In genomic region chr11:97897568-97898185, GRCm38 (mm10) we compare ENCODE assay signal across 27 mouse cellular contexts. TPM values are rescaled to one million over a fixed set of nuclear protein-coding genes. Genes with fewer than 3 reads are reported as not detected.
DNase-seq lines count a peak whose midpoint lies in the region; ATAC-seq and TF ChIP-seq lines count a peak whose summit lies in the region.
"Had no signal": no experiment of that assay in that cellular context is flagged by ENCODE, and none has a peak within 500 bp of the region (broad histone marks: within the 10 kb centered on the region; RNA-seq: fewer than 3 reads in every experiment).

No protein-coding gene starts in this region.

- TF ChIP-seq RAD21 in CH12.LX (IDR thresholded peaks at IDR 0.05; ENCODE audit: low read depth, low read length) = no peak

- H3K4me1 ChIP-seq in heart, embryonic 10.5 days = no peaks in the 10 kb centered on the region
- no peaks in the 10 kb centered on the region for H3K4me1 ChIP-seq in neural tube, embryonic 14.5 days (ENCODE audit: control insufficient read depth, insufficient read depth, low read length)
- H3K4me1 ChIP-seq in neural tube, embryonic 15.5 days = no peaks in the 10 kb centered on the region
- H3K4me1 ChIP-seq in CH12.LX (ENCODE audit: control insufficient read depth in 1 of 2, insufficient read depth in 2 of 2) = no peaks in the 10 kb centered on the region; a peak in 1 of 4 replicates
- no peaks in the 10 kb centered on the region for H3K4me1 ChIP-seq in embryonic facial prominence, embryonic 10.5 days
- H3K4me1 ChIP-seq: embryonic facial prominence, embryonic 13.5 days; forebrain, embryonic 10.5 days; forebrain, embryonic 12.5 days had no signal

- intact Hi-C loops in heart, postnatal 14 days (cut with DNase I) = loop anchor here (5.0 kb wide), 1 partner anchor 180 kb away; no protein-coding TSS in a partner anchor

- in situ Hi-C loops in CH12.LX (cut with MboI; ENCODE audit: low pct_ligation_motif_present, low pct_unique_long_range_greater_than_20kb, low sequenced_read_pairs) = loop anchor here (5.0 kb wide), 1 partner anchor 90 kb away; the partner anchor contains the start of gene Plxdc1

- no peak for TF ChIP-seq POLR2A in CH12.LX (IDR thresholded peaks at IDR 0.05; ENCODE audit: low read depth, low read length)
- no peak for TF ChIP-seq POLR2A in myocyte (IDR thresholded peaks at IDR 0.05; ENCODE audit: insufficient read length, low read depth)

- H3K4me3 ChIP-seq in heart, embryonic 10.5 days = no peak overlapping the region
- no peak overlapping the region for H3K4me3 ChIP-seq in neural tube, embryonic 14.5 days (ENCODE audit: low read depth, low read length)
- no peak overlapping the region for H3K4me3 ChIP-seq in neural tube, embryonic 15.5 days (replicated peaks)
- H3K4me3 ChIP-seq in CH12.LX (replicated peaks in 1 of 3; ENCODE audit: low read depth in 2 of 3, low read length in 2 of 3, poor library complexity in 1 of 3) (no peak overlapping the region), myocyte (no peak overlapping the region)
- H3K4me3 ChIP-seq in embryonic facial prominence, embryonic 10.5 days = no peak overlapping the region
- H3K4me3 ChIP-seq: embryonic facial prominence, embryonic 13.5 days; embryonic facial prominence, embryonic 15.5 days; erythroblast, embryonic 14.5 days; forebrain, embryonic 10.5 days; forebrain, embryonic 12.5 days had no signal

- H3K9ac ChIP-seq in neural tube, embryonic 14.5 days (replicated peaks; ENCODE audit: low read depth, low read length) = 0 out of 2 replicates have a peak overlapping the region, but pooled peaks have one; percentile 21
- no peak overlapping the region for H3K9ac ChIP-seq in neural tube, embryonic 15.5 days (replicated peaks)
- no peak overlapping the region for H3K9ac ChIP-seq in CH12.LX (ENCODE audit: insufficient read depth, low read depth)
- H3K9ac ChIP-seq: embryonic facial prominence, embryonic 13.5 days; embryonic facial prominence, embryonic 15.5 days; forebrain, embryonic 12.5 days had no signal

- H3K4me2 ChIP-seq in neural tube, embryonic 14.5 days (ENCODE audit: low read depth, low read length) = no peak overlapping the region
- H3K4me2 ChIP-seq in neural tube, embryonic 15.5 days = no peak overlapping the region
- H3K4me2 ChIP-seq in CH12.LX (ENCODE audit: insufficient read depth, low read depth, poor library complexity, severe bottlenecking) = no peak overlapping the region
- no peak overlapping the region for H3K4me2 ChIP-seq in myocyte (ENCODE audit: low read depth)
- H3K4me2 ChIP-seq: embryonic facial prominence, embryonic 13.5 days; embryonic facial prominence, embryonic 15.5 days; forebrain, embryonic 12.5 days had no signal

- no peak overlapping the region for H3K27ac ChIP-seq in heart, embryonic 10.5 days
- H3K27ac ChIP-seq in neural tube, embryonic 14.5 days (ENCODE audit: low read depth, low read length) = no peak overlapping the region
- H3K27ac ChIP-seq in neural tube, embryonic 15.5 days (replicated peaks) = no peak overlapping the region
- no peak overlapping the region for H3K27ac ChIP-seq in CH12.LX (ENCODE audit: insufficient read depth, low read depth)
- H3K27ac ChIP-seq in embryonic facial prominence, embryonic 10.5 days (replicated peaks) = no peak overlapping the region
- H3K27ac ChIP-seq: embryonic facial prominence, embryonic 13.5 days; embryonic facial prominence, embryonic 15.5 days; forebrain, embryonic 10.5 days; forebrain, embryonic 12.5 days had no signal

- no peak overlapping the region for H3ac ChIP-seq in myocyte (ENCODE audit: control insufficient read depth, insufficient read length)

- dilution Hi-C loops in CH12.LX (cut with MboI; ENCODE audit: extremely low pct_ligation_motif_present, extremely low pct_unique_long_range_greater_than_20kb, low sequenced_read_pairs) = no loop called here

- WGBS in heart, embryonic 10.5 days = 67% methylated on average over 3 of the region's 3 CpGs
- 82% methylated on average over 3 of the region's 3 CpGs for WGBS in neural tube, embryonic 14.5 days
- 81% methylated on average over 3 of the region's 3 CpGs for WGBS in neural tube, embryonic 15.5 days
- 77% methylated on average over 3 of the region's 3 CpGs for WGBS in embryonic facial prominence, embryonic 10.5 days

- no peaks in the 10 kb centered on the region for H3K36me3 ChIP-seq in heart, embryonic 10.5 days
- no peaks in the 10 kb centered on the region for H3K36me3 ChIP-seq in neural tube, embryonic 14.5 days (ENCODE audit: control insufficient read depth, insufficient read depth, low read length)
- H3K36me3 ChIP-seq in neural tube, embryonic 15.5 days = no peaks in the 10 kb centered on the region
- H3K36me3 ChIP-seq in CH12.LX (replicated peaks in 1 of 2; ENCODE audit: control insufficient read depth in 1 of 2, insufficient read depth in 1 of 2, low read length in 1 of 2) = no peaks in the 10 kb centered on the region
- no peaks in the 10 kb centered on the region for H3K36me3 ChIP-seq in myocyte (ENCODE audit: control insufficient read depth, insufficient read depth)
- no peaks in the 10 kb centered on the region for H3K36me3 ChIP-seq in embryonic facial prominence, embryonic 10.5 days (replicated peaks)
- H3K36me3 ChIP-seq: embryonic facial prominence, embryonic 13.5 days; embryonic facial prominence, embryonic 15.5 days; forebrain, embryonic 10.5 days; forebrain, embryonic 12.5 days had no signal

- TF ChIP-seq EP300 in CH12.LX (IDR thresholded peaks at IDR 0.05; ENCODE audit: low read length) = no peak

- TF ChIP-seq CTCF in CH12.LX (conservative IDR thresholded peaks at IDR 0.05 in 1 of 2, IDR thresholded peaks at IDR 0.05 in 1 of 2; ENCODE audit: low read depth in 2 of 2, low read length in 2 of 2) = no peak

- DNase-seq in heart, embryonic 10.5 days (ENCODE audit: low spot score) = peak; percentile 63
- DNase-seq in heart, postnatal 14 days = no peak
- DNase-seq in CH12.LX (ENCODE audit: extremely low read depth) = no peak
- no peak for DNase-seq in embryonic facial prominence, embryonic 10.5 days (ENCODE audit: low spot score)
- no peak for DNase-seq in lung, postnatal 10 days
- DNase-seq: adrenal gland, adult 8-10 months; adrenal gland, postnatal 14 days; adrenal gland, postnatal 36 days; B cell, adult 2 months; cerebellum, adult 11-12 months; cerebellum, adult 2 months; cerebellum, adult 9-10 months; cerebellum, postnatal 10 days; cerebellum, postnatal 25 days had no signal

- no peaks in the 10 kb centered on the region for H3K27me3 ChIP-seq in heart, embryonic 10.5 days (ENCODE audit: insufficient read depth, poor library complexity, severe bottlenecking)
- no peaks in the 10 kb centered on the region for H3K27me3 ChIP-seq in neural tube, embryonic 14.5 days (ENCODE audit: control insufficient read depth, insufficient read depth, low read length)
- H3K27me3 ChIP-seq in neural tube, embryonic 15.5 days (replicated peaks) = no peaks in the 10 kb centered on the region; the same call in 1 of the 2 replicates
- peaks cover 10% of the 10 kb centered on the region for H3K27me3 ChIP-seq in CH12.LX (replicated peaks)
- H3K27me3 ChIP-seq in myocyte (ENCODE audit: control insufficient read depth, insufficient read depth, insufficient read length) = no peaks in the 10 kb centered on the region
- H3K27me3 ChIP-seq in embryonic facial prominence, embryonic 10.5 days (replicated peaks; ENCODE audit: low read depth, poor library complexity, severe bottlenecking) = no peaks in the 10 kb centered on the region; the same call in 1 of the 2 replicates
- H3K27me3 ChIP-seq: embryonic facial prominence, embryonic 13.5 days; embryonic facial prominence, embryonic 15.5 days; Patski had no signal

- ATAC-seq in neural tube, embryonic 14.5 days (ENCODE audit: low read depth) = no peak
- no peak for ATAC-seq in neural tube, embryonic 15.5 days (ENCODE audit: low FRiP score)
- ATAC-seq: activated CD4-positive, CD25-positive, alpha-beta regulatory T cell, adult 4 months; CD4-positive, CD25-positive, alpha-beta regulatory T cell, adult 4 months; forebrain, embryonic 14.5 days; forebrain, embryonic 16.5 days; Patski had no signal

- H3K79me2 ChIP-seq in CH12.LX (replicated peaks; ENCODE audit: control insufficient read depth, extremely low read depth, insufficient read depth, poor library complexity, severe bottlenecking) (no peaks in the 10 kb centered on the region), myocyte (ENCODE audit: control insufficient read depth, insufficient read depth) (no peaks in the 10 kb centered on the region)

- H3K9me3 ChIP-seq in heart, embryonic 10.5 days = no peaks in the 10 kb centered on the region
- no peaks in the 10 kb centered on the region for H3K9me3 ChIP-seq in neural tube, embryonic 14.5 days (ENCODE audit: control insufficient read depth, low read length)
- H3K9me3 ChIP-seq in neural tube, embryonic 15.5 days (replicated peaks) = no peaks in the 10 kb centered on the region
- peaks cover 11% of the 10 kb centered on the region for H3K9me3 ChIP-seq in CH12.LX (replicated peaks; ENCODE audit: low read length)
- no peaks in the 10 kb centered on the region for H3K9me3 ChIP-seq in embryonic facial prominence, embryonic 10.5 days
- H3K9me3 ChIP-seq: embryonic facial prominence, embryonic 15.5 days; forebrain, embryonic 10.5 days; forebrain, embryonic 12.5 days had no signal

TF ChIP-seq in myocyte, 11 proteins besides CTCF, POLR2A, EP300 and RAD21 (continues in another document):
- TF ChIP-seq SRF (IDR thresholded peaks at IDR 0.05; ENCODE audit: control insufficient read depth, insufficient read length, low read depth) = peak; percentile 58

RNA-seq across cellular contexts. Expression of gene Fbxo47, which starts 13.7 kb away (rescaled TPM):
- 0.55 and 0.70 TPM in 2 replicates for polyA plus RNA-seq in heart, embryonic 10.5 days (2016; fragmentation: Nextera tagmentation; extraction: Ambion mirVana)
- total RNA-seq in heart, postnatal 14 days (2021) = under 1 TPM; 0.17 to 0.37 TPM
- polyA plus RNA-seq in neural tube, embryonic 14.5 days (2014; fragmentation: Nextera tagmentation; extraction: Ambion mirVana) = 0.63 and 1.5 TPM in 2 replicates
- polyA plus RNA-seq in neural tube, embryonic 15.5 days (2015; fragmentation: Nextera tagmentation; extraction: Ambion mirVana) = 0.49 and 0.69 TPM in 2 replicates
- total RNA-seq in CH12.LX (2012; rRNA removed) (0.80 and 1.1 TPM in 2 replicates), CH12.LX (2014; rRNA removed) (2.1 and 3.0 TPM in 2 replicates)
- polyA plus RNA-seq in CH12.LX (2012; ENCODE audit: insufficient read length, low read depth) (1.8 and 2.0 TPM in 2 replicates), myocyte (2012; fragmentation: generic; extraction: Trizol) (0.32 TPM)
- polyA plus RNA-seq in embryonic facial prominence, embryonic 10.5 days (2016; fragmentation: Nextera tagmentation; extraction: Ambion mirVana) = 0.42 and 0.67 TPM in 2 replicates
- polyA plus RNA-seq: erythroblast, embryonic 14.5 days had no signal

RNA-seq across cellular contexts. Expression of gene B230217C12Rik, which starts 57.1 kb away (rescaled TPM):
- 9.2 and 9.6 TPM in 2 replicates for polyA plus RNA-seq in heart, embryonic 10.5 days (2016; fragmentation: Nextera tagmentation; extraction: Ambion mirVana)
- total RNA-seq in heart, postnatal 14 days (2021) = 1 to 10 TPM in 1 of 2 experiments, under 1 TPM in 1; 0.95 to 1.1 TPM
- polyA plus RNA-seq in neural tube, embryonic 14.5 days (2014; fragmentation: Nextera tagmentation; extraction: Ambion mirVana) = 39.8 and 53.5 TPM in 2 replicates
- 41.8 and 47.2 TPM in 2 replicates for polyA plus RNA-seq in neural tube, embryonic 15.5 days (2015; fragmentation: Nextera tagmentation; extraction: Ambion mirVana)
- total RNA-seq in CH12.LX (2012; rRNA removed) (4.6 and 4.9 TPM in 2 replicates), CH12.LX (2014; rRNA removed) (13.7 and 14.0 TPM in 2 replicates)
- polyA plus RNA-seq in CH12.LX (2012; ENCODE audit: insufficient read length, low read depth) (11.9 and 12.4 TPM in 2 replicates), myocyte (2012; fragmentation: generic; extraction: Trizol) (1.9 TPM)
- 14.0 and 16.0 TPM in 2 replicates for polyA plus RNA-seq in embryonic facial prominence, embryonic 10.5 days (2016; fragmentation: Nextera tagmentation; extraction: Ambion mirVana)
- polyA plus RNA-seq: erythroblast, embryonic 14.5 days had no signal
